Mouse (Mus musculus) CD4-positive helper T cell, adult 2 months (primary cell): ENCODE data around the gene Il12rb2.

Source experiments
- DNase-seq: peaks from one replicate; pipeline ENCODE4 v3.0.0-alpha.2; 2012; ENCODE audit warnings: low read depth, missing footprints, low spot score

Gene Il12rb2

DNA sequence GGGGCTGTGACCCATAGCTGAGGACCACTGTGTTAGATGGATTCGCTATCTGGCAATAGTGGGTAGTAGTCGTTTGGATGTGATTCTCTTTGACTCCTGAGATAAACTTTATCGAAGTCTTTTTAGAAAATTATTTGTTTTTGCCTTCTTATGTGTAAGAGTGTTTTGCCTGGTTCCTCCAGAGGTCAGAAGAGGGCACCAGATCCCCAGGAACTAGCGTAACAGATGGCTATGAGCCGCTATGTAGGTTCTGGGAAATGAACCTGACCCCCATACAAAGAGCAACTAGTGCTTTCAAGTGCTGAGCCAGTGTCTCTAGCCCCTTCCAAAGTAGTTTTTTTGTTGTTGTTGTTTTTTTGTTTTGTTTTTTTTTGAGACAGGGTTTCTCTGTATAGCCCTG, 79.9 kb downstream of the Il12rb2 start:
- peak; percentile 58 for DNase-seq

DNA sequence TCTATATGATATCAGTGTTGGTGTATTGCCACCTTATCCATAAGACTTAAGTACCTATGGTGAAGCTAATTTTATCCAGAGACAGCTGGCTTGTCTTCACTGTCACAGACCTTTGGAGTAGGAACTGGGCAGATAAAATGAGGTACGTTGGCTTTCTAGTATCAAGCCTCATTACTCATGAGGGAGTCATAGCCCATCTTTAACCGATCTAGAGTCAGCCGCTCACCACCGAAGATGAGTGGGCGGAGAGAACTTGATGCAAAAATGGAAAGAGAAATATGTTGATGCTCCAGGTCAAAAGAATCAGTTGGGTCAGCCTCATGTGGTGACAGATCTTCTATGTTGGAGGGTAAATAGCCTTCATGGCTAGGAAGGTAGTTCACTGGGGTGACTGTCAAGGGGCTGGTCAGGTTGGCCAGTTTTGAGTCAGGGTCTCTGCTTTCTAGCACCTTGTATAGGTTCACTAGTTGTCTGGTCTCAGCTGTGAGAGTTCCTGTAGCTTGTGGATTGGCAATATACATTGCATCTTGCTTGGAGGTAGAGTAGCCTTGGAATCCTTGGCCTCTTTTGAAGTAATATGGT, 83.9 kb downstream of the Il12rb2 start:
- DNase-seq = no peak

DNA sequence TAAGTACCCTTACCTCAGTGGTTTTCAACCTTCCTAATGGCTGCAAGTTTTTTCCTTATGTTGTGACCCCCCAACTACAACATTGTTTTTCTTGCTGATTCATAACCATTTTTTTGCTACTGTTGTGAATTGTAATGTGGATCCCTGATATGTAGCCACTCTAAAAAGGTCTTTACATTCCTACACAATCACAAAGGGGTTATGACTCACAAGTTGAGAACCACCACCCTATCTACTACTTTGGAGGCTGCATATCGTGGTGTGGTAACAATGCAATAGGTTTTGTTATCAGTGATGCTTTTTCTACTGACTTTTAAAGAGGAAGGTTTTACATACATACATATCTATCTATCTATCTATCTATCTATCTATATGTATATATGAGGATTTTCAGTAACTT, 93.1 kb downstream of the Il12rb2 start:
- no peak for DNase-seq

DNA sequence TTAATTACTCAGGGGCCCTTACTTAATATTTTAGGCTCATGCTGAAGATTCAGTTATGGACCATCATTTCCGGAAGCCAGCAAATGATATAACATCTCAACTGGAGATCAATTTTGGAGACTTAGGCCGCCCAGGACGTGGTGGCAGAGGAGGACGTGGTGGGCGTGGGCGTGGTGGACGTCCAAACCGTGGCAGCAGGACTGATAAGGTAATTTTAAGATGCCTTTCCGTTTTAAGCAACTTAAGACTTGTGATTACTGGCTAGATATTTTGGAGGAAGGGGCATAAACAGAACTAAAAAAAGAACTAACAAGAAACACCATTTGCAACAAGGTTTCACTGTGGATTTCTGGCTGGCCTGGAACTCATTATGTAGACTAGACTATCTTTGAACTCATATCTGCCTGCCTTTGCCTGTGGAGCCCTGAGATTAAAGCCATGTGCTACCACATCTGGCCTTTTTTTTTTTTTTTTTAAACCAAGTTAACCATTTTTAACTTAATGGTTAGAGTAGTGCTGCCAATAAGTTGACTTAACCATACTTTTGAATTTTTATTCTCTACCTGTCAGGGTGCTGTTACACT, 94.3 kb downstream of the Il12rb2 start:
- no peak for DNase-seq

DNA sequence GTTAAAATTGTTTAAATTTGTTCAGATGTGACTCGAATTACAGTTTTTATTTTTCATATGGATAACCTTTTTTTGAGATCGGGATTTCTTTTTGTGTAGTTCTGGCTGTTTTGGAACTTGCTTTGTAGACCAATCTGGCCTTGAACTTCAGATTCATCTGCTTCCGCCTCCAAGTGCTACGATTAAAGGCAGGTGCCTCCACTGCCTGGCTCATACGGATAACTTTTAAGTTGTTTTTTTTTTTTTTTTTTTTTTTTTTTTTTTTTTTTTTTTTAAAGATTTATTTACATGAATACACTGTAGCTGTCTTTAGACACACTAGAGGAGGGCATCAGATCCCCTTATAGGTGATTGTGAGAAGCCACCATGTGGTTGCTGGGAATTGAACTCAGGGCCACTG, 98.0 kb downstream of the Il12rb2 start:
- no peak for DNase-seq

DNA sequence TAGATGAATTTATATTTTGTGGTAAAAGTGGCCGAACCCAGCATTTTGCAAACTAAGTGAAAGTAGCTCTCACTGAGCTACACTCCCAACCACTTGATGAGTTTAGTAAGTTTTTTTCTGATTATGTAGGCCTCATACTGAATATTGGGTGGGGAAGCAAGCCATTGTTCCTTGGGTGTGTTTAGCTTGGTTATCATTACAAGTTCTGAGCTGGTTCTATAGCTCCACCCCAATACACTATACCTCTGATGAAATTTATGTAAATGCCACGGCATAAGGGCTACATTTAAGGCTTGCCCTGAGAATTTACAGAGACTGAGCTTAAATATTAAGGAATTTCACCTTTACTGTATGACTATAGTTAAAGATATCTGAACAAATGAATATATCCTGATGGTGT, 106.5 kb downstream of the Il12rb2 start:
- DNase-seq = peak; percentile 9

DNA sequence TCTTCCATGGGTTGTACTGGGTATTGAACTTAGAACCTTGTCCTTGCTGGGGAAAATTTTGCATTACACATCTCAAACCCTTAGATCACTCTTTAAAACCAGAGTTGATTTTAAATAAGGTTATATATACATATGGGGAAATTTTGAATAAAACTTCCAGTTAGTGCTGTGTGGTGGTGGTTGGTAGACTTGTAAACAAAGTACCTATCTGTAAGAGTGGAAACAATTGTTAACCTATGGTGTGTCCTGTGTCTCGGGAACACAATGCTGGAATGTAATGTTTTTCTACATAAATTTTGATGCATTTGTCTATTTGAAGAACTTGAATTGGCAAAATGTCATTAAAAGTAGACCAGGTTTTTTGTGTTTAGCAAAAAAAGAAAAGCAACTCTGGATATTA, 107.0 kb downstream of the Il12rb2 start:
- no peak for DNase-seq

DNA sequence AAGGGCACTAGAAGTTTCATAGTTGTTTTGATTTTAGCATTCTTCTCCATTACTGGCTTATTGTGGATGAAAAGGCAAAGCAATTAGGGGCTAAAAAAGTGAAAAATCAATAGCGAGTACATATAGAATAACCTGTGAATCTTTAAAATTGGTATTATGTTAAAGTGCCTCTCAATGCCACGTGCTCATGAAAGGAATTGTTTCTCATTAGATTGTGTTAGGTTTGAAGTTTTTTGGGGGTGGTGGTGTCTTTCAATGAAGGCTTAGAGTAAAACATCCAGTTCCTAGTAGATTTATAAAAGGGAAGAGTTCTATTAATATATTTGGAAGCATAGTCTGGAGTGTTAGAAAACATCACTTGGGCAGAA, 107.8 kb downstream of the Il12rb2 start:
- DNase-seq = no peak

DNA sequence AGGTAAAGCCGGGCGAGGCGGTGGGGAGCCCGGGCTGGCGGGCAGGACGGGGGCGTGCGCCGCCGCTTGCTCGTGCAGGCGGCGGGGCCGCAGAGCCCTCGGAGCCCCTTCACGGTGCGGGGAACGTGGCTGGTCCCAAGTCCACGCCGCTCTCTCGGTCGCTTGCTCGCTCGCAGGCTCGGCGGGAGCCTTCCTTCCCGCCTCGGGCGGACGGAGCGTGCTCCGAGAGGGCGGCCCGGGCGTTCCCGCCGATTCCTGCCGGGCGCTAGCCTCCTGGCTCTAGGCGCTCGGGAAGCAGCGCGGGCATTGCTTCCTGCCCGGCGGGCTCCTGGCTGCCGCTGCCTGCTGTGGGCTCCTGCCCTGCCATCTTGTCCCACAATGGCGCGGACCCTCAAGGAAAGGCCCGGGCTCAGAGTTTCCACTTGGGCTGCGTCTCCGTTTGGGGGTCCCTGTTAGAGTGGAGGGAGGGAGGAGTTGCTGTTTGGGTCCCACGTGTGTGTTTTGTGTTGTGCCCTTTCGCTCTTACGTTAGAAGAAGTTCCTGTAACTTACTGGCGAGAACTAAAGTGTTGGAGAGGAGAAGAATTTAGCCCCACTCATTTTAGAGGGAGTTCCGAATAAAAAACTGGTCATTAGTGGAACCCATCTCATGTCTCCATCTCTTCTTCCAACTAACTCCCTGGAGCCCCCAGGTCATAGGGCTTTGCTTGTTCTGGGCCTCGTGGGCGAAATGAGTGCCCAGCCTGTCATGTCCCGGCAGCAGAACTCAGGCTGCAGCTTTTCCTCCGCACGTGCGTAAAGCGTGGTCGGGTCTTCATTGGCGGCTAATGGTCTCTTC, 108.4 kb downstream of the Il12rb2 start:
- DNase-seq = peak; percentile 36

DNA sequence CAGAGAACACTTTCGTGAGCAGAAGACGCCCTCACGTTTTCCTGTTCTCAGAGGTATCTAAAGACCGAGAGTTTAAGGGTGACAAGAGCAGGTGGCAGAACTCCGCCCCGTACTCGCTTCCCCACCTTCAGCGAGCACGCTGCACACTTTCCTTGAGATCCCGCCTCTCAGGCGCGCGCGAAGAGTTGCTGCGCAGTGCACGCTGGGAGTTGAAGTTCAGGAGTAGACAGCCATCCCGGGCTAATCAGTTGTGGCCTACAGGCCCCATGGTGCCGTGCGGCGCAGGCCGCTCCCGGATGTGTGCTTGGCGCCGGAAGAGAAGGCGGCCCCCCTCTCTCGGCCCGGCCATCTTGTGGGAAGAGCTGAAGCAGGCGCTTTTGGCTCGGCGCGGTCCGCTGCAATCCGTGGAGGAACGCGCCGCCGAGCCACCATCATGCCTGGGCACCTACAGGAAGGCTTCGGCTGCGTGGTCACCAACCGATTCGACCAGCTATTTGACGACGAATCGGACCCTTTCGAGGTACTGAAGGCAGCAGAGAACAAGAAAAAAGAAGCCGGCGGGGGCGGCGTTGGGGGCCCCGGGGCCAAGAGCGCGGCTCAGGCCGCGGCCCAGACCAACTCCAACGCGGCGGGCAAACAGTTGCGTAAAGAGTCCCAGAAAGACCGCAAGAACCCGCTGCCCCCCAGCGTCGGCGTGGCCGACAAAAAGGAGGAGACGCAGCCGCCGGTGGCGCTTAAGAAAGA, 109.2 kb downstream of the Il12rb2 start:
- DNase-seq = peak; percentile 99

DNA sequence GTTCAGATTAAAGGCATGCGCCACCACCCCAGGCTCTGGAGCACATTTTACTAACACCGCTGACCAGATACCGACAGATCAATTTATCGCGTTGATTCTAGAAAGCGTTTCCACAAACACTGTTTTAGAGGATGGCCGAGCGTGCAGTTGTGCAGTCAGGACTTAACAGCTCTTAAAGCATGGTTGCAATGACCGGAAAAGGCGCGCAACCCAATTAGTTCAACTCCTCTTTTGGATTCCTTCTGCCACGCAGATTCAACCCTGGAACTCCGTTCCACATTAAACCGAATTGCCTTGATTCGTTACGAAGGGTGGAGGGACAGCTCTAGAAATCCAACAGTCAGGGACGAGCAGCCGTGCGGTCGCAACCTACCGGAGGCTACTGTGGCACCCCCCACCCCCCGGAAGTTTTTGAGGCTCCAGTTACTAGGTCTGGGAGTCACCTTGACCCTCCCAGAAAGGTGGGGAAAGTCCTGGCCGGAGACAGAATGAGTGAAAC, 109.8 kb downstream of the Il12rb2 start:
- DNase-seq = no peak

DNA sequence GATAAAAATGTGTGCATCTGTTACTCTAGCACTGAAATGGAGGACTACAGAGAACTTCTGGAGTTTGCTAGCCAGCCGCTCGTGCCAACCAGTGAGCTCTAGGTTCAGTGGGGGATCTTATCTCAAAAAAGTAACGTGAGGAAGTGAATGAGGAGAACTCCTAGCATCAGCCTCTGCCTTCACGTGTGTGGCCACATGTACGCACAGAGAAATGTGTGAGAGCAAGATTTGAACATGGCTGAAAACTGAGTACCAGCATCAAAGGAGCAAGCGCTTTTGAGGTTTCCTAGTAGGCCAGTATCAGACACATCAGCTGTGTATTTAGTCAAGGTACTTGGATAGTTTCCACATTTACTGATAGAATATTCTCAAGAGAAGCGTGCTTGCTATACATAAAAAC, 111.1 kb downstream of the Il12rb2 start:
- DNase-seq = no peak

DNA sequence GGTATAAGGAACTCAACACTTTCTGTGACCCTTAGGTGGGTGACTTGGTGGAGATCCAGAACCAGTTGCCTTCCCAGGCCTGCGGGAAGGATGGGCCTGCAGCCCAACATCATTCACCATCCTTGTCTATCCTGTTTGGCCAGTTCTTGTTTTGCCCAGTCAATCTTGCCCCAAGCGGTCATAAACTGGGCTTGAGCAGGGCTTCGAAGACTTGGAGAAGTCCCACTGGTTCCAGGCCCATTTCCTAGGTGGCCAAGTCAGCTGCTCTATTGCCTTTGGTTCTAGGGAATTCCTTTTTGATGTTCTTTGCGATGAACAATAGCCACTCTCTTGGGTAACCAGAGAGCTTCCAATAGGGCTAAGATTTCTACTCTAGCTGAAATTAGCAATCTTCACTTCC, 124.9 kb downstream of the Il12rb2 start:
- DNase-seq = no peak

DNA sequence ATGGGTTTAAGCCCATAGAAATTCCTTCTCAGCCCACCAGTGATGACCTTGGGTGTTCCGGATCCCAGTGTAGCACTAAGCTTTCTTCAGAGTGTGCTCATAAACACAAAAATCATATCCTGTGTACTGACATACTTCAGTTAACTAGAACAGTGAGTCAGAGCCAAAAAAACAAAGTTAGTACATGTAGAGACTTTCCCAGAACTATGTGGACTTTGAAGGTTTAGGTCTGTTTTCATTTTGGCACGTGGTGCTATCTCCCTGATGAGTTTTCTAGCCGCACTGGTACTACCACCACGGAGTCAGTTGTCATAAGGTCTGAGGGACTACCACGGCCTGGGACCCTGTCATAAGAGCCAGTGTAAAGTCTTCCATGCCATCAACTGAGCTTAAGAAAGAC, 131.5 kb downstream of the Il12rb2 start:
- no peak for DNase-seq

DNA sequence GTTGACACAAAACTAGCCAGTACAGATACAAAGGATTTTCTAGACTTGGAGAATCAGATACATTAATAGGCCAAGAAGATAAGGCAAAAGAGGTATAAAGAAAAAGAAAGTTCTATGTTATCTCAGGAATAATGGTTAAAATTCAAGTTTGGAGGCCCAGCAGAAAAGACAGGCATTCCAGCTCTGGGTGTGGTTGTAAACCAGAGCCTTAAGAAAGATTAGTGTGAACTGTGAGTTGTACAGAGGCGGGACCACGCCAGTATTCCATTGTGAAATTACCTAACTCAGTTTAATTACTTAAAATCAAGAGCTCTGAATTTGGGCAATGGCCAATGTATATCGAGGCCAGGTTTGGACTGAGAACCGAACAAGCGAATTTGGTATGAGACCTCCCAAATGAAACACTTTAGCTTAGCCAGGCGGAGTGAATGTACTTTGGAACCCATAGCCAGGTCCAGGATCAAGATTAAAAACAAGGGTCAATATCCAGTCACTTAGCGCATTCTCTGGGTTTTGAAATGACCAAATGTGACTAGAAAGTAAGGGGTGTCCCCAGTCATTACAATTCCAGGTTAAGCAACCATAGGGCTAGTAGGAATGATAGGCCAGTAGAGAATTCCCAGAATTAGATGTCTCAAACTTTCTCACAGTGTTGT, 132.1 kb downstream of the Il12rb2 start:
- DNase-seq = no peak
